Mouse (Mus musculus) embryonic fibroblast, embryonic 13.5 days (primary cell): Measurements from ENCODE around the gene Ccdc88b.

Experiments
- CTCF ChIP-seq: IDR thresholded peaks from 2 replicates; pipeline ENCODE4 v1.5.1; 2011; ENCODE audit warnings: mild to moderate bottlenecking, control low read depth, low read length, moderate library complexity, borderline replicate concordance; ENCODE audit not compliant: insufficient read depth
- POLR2A ChIP-seq: IDR thresholded peaks from 2 replicates; pipeline ENCODE4 v1.6.1; 2011; ENCODE audit warnings: low read depth, mild to moderate bottlenecking, control low read depth, low read length, moderate library complexity

DNA sequence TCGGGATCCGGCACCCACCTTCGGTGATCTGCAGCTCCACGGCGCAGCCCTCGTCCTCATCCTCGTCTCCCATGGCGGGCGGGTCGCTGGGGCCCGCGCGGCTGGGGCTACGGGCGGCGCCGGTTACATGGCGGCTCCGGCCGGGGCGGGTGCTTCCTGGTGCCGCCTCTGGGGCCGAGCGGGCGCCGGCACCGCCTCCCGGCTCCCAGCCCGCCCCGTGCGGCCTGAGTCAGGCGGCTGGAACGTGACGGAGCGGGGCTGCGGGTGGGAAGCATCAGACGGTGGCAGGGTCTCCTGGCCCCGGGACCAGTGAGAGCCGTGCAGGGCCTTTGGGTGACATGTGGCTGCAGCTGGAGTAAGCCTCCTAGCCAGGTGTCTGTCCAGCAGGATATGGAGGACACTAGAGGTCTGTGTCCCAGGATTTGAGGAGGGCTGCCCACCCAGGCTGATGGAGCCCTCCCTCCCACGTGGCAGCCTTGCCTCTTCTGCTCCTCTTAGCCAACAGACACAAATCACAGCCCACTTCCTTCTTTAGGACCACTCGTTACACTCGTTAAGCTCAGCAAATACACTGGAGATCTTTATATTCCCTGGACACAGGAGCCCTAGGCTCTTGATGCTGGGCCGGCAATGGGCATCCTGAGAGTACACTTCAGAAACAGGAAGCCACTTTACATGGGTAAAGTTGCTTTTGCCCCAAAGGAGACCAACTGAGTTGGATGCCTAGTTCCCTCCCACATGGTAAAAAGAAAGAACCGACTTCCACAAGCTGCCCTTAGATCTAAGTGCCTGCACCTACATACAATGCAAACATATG, 17.3 kb downstream of the Ccdc88b start, which contains the start of gene Rps6ka4:
- TF ChIP-seq POLR2A (peak; percentile 71), CTCF (no peak)
